Mouse (Mus musculus) regulatory T cell (primary cell): Measurements from ENCODE around the gene Slitrk4.

Experiments used
- in situ Hi-C: fragments of 300-600 bp; cut with MboI, MseI; formaldehyde crosslinking; loops from one replicate; pipeline ENCODE4 v1.15.1; 2025; ENCODE audit warnings: high pct_unique_total_duplicates

Slitrk4 gene

GRCm38 (mm10) chrX:64276290-64277125 lies at the start of gene Slitrk4:
TSS of gene Slitrk4 (minus strand) at chrX:64276996.
- in situ Hi-C loops: no loop called here

DNA sequence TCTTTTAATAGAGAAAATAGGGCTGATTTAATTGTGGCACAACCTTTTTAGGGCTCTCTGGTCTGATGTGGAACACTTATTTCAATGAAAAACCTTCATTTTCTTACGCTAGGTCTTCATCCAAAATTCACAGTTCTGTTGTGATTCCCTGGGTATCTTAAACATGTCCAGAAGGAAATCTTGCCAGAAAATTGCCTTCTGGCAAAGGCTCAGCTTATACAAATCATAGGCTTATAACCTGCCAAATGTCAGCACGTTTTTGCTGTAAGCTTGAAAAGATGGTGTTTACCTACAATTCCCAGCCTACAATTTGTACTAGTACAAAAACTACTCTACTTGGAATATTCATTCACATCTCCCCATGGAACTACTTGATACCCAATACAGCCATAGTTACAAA lies 42.7 kb upstream of the Slitrk4 start:
- in situ Hi-C loops: no loop called here

- in situ Hi-C loops: no loop called here
Observed at GRCm38 (mm10) chrX:64277991-64278301, 1.1 kb upstream of the Slitrk4 start.

DNA sequence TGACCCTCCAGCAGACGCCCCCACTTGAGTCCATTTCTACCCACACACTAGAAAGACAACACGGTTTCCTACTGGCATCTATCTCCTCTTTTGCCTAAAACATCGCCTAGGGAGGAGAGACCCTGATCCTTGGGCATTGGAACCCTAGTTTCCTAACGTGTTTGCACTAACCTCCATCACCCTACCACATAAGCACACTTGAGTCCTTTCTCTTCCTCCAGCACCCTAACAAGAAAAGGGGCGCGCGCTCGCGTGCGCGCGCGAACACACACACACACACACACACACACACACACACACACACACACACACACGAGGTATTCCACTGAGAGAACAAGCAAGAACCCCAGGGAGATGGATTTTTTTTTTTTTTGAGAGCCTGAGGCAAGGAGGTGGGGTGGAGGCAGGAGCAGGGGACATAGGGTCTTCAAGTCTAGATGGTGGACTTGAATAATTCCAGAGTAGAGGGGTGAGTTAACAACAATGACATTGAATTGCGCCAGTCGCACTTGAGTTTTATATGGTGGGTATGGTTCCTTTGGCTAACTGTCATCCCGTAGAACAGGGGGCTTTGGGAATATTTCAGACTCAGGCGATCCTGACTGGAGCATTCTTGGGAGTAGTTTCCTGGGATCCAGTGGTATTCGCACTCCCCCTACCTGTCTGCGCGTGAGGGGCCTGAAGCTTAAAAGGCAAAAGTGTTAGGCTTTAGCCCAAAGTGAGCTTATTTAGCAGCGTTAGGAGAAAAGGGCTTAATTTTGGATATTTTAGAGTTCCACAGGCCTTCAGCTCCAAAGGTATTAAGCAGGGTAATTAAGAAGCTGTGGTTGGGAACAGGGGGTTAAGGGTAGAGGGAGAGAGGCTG lies 562 bp upstream of the Slitrk4 start:
- in situ Hi-C loops: no loop called here

GRCm38 (mm10) chrX:64275501-64276289 lies 1.1 kb downstream of the Slitrk4 start:
- in situ Hi-C loops: no loop called here

- in situ Hi-C loops: no loop called here
Observed at GRCm38 (mm10) chrX:64263481-64263880, 13.3 kb downstream of the Slitrk4 start.
